Mouse (Mus musculus) megakaryocyte progenitor cell, adult 5-6 weeks (primary cell): ENCODE measurements around the gene Gcsh. TPM values are rescaled to one million over a fixed set of nuclear protein-coding genes. Genes with fewer than 3 reads are reported as not detected.

Experiments used
- total RNA-seq, 2 experiments: library from RNA; stranded (forward) in 1 of 2; stranded (reverse) in 1 of 2; fragments of 157-497, 149-512 nt in 1 of 2; fragments of 200-1000 nt in 1 of 2; gene quantifications; 2 replicates each; pipeline versions ENCODE4 v1.2.3 to v1.2.4; 2015 to 2017

Gene Gcsh
- total RNA-seq, 2 experiments from 2014 or later = 59.5 to 64.6 TPM

Other genes starting within 250 kb of the Gcsh start
- gene Cmc2, start 72.1 kb downstream of the Gcsh start, total RNA-seq (2015) = 34.4 and 41.4 TPM in 2 replicates
- gene Cmc2, start 72.1 kb downstream of the Gcsh start, total RNA-seq (2017) = 70.7 and 79.0 TPM in 2 replicates
- 47.2 and 48.4 TPM in 2 replicates for gene Cenpn, start 71.8 kb downstream of the Gcsh start, total RNA-seq (2015)
- 32.0 and 32.2 TPM in 2 replicates for gene Cenpn, start 71.8 kb downstream of the Gcsh start, total RNA-seq (2017)
- gene Atmin, start 50.1 kb downstream of the Gcsh start, total RNA-seq (2015) = 11.4 and 14.3 TPM in 2 replicates
- gene Atmin, start 50.1 kb downstream of the Gcsh start, total RNA-seq (2017) = 10.8 and 11.1 TPM in 2 replicates
- not detected in 2 replicates for gene 1700030J22Rik, start 14.6 kb downstream of the Gcsh start, total RNA-seq (2015)
- 0.24 TPM in 1 of 2 replicates, not detected in the other for gene 1700030J22Rik, start 14.6 kb downstream of the Gcsh start, total RNA-seq (2017)
- 0.07 and 0.39 TPM in 2 replicates for gene Pkd1l2, start 88.9 kb upstream of the Gcsh start, total RNA-seq (2015)
- 0.17 TPM in 2 replicates for gene Pkd1l2, start 88.9 kb upstream of the Gcsh start, total RNA-seq (2017)
- 0.61 and 0.62 TPM in 2 replicates for gene Bco1, start 102.3 kb upstream of the Gcsh start, total RNA-seq (2015)
- gene Bco1, start 102.3 kb upstream of the Gcsh start, total RNA-seq (2017) = 0.54 and 0.95 TPM in 2 replicates
- 4.2 and 4.7 TPM in 2 replicates for gene Gan, start 164.6 kb upstream of the Gcsh start, total RNA-seq (2015)
- gene Gan, start 164.6 kb upstream of the Gcsh start, total RNA-seq (2017) = 3.3 and 3.9 TPM in 2 replicates